Mouse (Mus musculus) lung, embryonic 16.5 days (tissue): ENCODE measurements around the gene Slc25a28. TPM values are rescaled to one million over a fixed set of nuclear protein-coding genes. Genes with fewer than 3 reads are reported as not detected.

Experiments
- ATAC-seq: fragments of 200-750 bp; cut with Nextera tagmentation; 2 replicates; pipeline ENCODE4 v1.8.0; 2017; ENCODE audit warnings: low read depth, mild to moderate bottlenecking, moderate library complexity
- H3K27ac ChIP-seq: fragments of 300-500 bp; sonication (generic); 2 replicates; pipeline ENCODE4 v1.5.1; 2014; ENCODE audit warnings: mild to moderate bottlenecking, control low read depth, low read length
- H3K27me3 ChIP-seq: fragments of 300-500 bp; sonication (generic); 2 replicates; pipeline ENCODE4 v1.6.1; 2014; ENCODE audit warnings: low read depth, low read length, mixed read lengths; ENCODE audit not compliant: control insufficient read depth, insufficient read depth
- H3K36me3 ChIP-seq: fragments of 300-500 bp; sonication (generic); 2 replicates; pipeline ENCODE4 v1.6.1; 2014; ENCODE audit warnings: low read length; ENCODE audit not compliant: control insufficient read depth, insufficient read depth
- H3K4me1 ChIP-seq: fragments of 300-500 bp; sonication (generic); replicated peaks from 2 replicates; pipeline ENCODE4 v1.6.1; 2014; ENCODE audit warnings: low read length, mixed read lengths; ENCODE audit not compliant: control insufficient read depth, insufficient read depth
- H3K4me2 ChIP-seq: fragments of 300-500 bp; sonication (generic); 2 replicates; pipeline ENCODE4 v1.6.1; 2014; ENCODE audit warnings: low read depth, low read length, control low read depth
- H3K4me3 ChIP-seq: fragments of 300-500 bp; sonication (generic); 2 replicates; pipeline ENCODE4 v1.5.1; 2014; ENCODE audit warnings: mild to moderate bottlenecking, low read length, control low read depth
- H3K9ac ChIP-seq: fragments of 300-500 bp; sonication (generic); 2 replicates; pipeline ENCODE4 v1.6.1; 2014; ENCODE audit warnings: low read length, control low read depth
- H3K9me3 ChIP-seq: fragments of 300-500 bp; sonication (generic); 2 replicates; pipeline ENCODE4 v1.6.1; 2016; ENCODE audit warnings: low read length; ENCODE audit not compliant: control insufficient read depth
- WGBS: fragments of 180-500 bp; shearing (Covaris S2); extraction: QIAGEN DNeasy Blood & Tissue Kit; methylation state at CpG from one replicate; pipeline ENCODE4 v1.1.7; 2014; 5-methylcytosine and 5-hydroxymethylcytosine counted together
- polyA plus RNA-seq: library from polyadenylated mRNA; unstranded; fragments of >200 nt; fragmentation: Nextera tagmentation; extraction: Ambion mirVana; gene quantifications from 2 replicates; pipeline ENCODE4 v1.2.1, GENCODE M21; 2015

Gene Slc25a28
- polyA plus RNA-seq: 9.1 and 12.2 TPM in 2 replicates

- Histone ChIP-seq H3K27me3 (no peaks in the 10 kb centered on the region), H3K4me2 (peak within 1 kb of the TSS; percentile 89), H3K4me1 (peaks cover 14% of the 10 kb centered on the region), H3K4me3 (peak within 1 kb of the TSS; percentile 83), H3K36me3 (no peaks in the 10 kb centered on the region), H3K9me3 (no peaks in the 10 kb centered on the region), H3K27ac (peak within 1 kb of the TSS; percentile 99), H3K9ac (peak within 1 kb of the TSS; percentile 89)
- peak; percentile 97 for ATAC-seq
- under 1% methylated on average over 78 of the region's 79 CpGs for WGBS
Measured at GRCm38 (mm10) chr19:43674730-43675524, at the start of gene Slc25a28. Gene Slc25a28 (minus strand): TSS chr19:43674881.

GRCm38 (mm10) chr19:43724194-43724593, 49.5 kb upstream of the Slc25a28 start:
- Histone ChIP-seq H3K36me3 (peaks cover 10% of the 10 kb centered on the region), H3K9ac (no peak overlapping the region), H3K4me1 (no peaks in the 10 kb centered on the region), H3K4me2 (no peak overlapping the region), H3K27ac (no peak overlapping the region), H3K4me3 (no peak overlapping the region), H3K9me3 (no peaks in the 10 kb centered on the region), H3K27me3 (no peaks in the 10 kb centered on the region)
- ATAC-seq: no peak
- 89% methylated on average over 20 of the region's 20 CpGs for WGBS

- Histone ChIP-seq H3K36me3 (peaks cover 8% of the 10 kb centered on the region), H3K4me2 (no peak overlapping the region), H3K4me3 (no peak overlapping the region), H3K27me3 (no peaks in the 10 kb centered on the region), H3K9ac (no peak overlapping the region), H3K9me3 (no peaks in the 10 kb centered on the region), H3K27ac (no peak overlapping the region), H3K4me1 (no peaks in the 10 kb centered on the region)
- WGBS: 68% methylated on average over 8 of the region's 10 CpGs
- ATAC-seq: no peak
Measured at GRCm38 (mm10) chr19:43723501-43723900, 48.8 kb upstream of the Slc25a28 start.

- Histone ChIP-seq H3K4me1 (no peaks in the 10 kb centered on the region), H3K9me3 (no peaks in the 10 kb centered on the region), H3K27ac (no peak overlapping the region), H3K4me3 (no peak overlapping the region), H3K36me3 (peaks cover 2% of the 10 kb centered on the region; the same call in 1 of the 2 replicates), H3K4me2 (no peak overlapping the region), H3K9ac (no peak overlapping the region), H3K27me3 (no peaks in the 10 kb centered on the region)
- no peak for ATAC-seq
- 80% methylated on average over 8 of the region's 8 CpGs for WGBS
Measured at GRCm38 (mm10) chr19:43722891-43723290, 48.2 kb upstream of the Slc25a28 start.

- H3K27ac ChIP-seq: no peak overlapping the region
- no peaks in the 10 kb centered on the region for H3K4me1 ChIP-seq
- H3K4me3 ChIP-seq: no peak overlapping the region
- H3K9ac ChIP-seq: no peak overlapping the region
- no peak overlapping the region for H3K4me2 ChIP-seq
- no peak for ATAC-seq
- 95% methylated on average over 11 of the region's 11 CpGs for WGBS
- peaks cover 2% of the 10 kb centered on the region; the same call in 1 of the 2 replicates for H3K36me3 ChIP-seq
- H3K9me3 ChIP-seq: no peaks in the 10 kb centered on the region
- H3K27me3 ChIP-seq: no peaks in the 10 kb centered on the region
Measured at GRCm38 (mm10) chr19:43720061-43720460, 45.4 kb upstream of the Slc25a28 start.

GRCm38 (mm10) chr19:43711971-43712370, 37.3 kb upstream of the Slc25a28 start:
- Histone ChIP-seq H3K9ac (no peak overlapping the region), H3K36me3 (peaks cover 8% of the 10 kb centered on the region), H3K9me3 (no peaks in the 10 kb centered on the region), H3K4me1 (peaks cover 2% of the 10 kb centered on the region), H3K27me3 (no peaks in the 10 kb centered on the region), H3K4me3 (no peak overlapping the region), H3K27ac (no peak overlapping the region), H3K4me2 (no peak overlapping the region)
- ATAC-seq: no peak
- 72% methylated on average over 5 of the region's 5 CpGs for WGBS

- Histone ChIP-seq H3K27me3 (no peaks in the 10 kb centered on the region), H3K4me2 (no peak overlapping the region), H3K4me3 (no peak overlapping the region), H3K36me3 (peaks cover 8% of the 10 kb centered on the region), H3K27ac (0 out of 2 replicates have a peak overlapping the region, but pooled peaks have one; percentile 22), H3K9me3 (no peaks in the 10 kb centered on the region), H3K4me1 (peaks cover 2% of the 10 kb centered on the region), H3K9ac (no peak overlapping the region)
- 62% methylated on average over 20 of the region's 22 CpGs for WGBS
- ATAC-seq: no peak
Measured at GRCm38 (mm10) chr19:43711159-43711916, 36.7 kb upstream of the Slc25a28 start.

GRCm38 (mm10) chr19:43709317-43709716, 34.6 kb upstream of the Slc25a28 start:
- Histone ChIP-seq H3K36me3 (peaks cover 13% of the 10 kb centered on the region; the same call in 1 of the 2 replicates), H3K4me3 (no peak overlapping the region), H3K4me1 (peaks cover 2% of the 10 kb centered on the region), H3K9me3 (no peaks in the 10 kb centered on the region), H3K4me2 (no peak overlapping the region), H3K27me3 (no peaks in the 10 kb centered on the region), H3K27ac (no peak overlapping the region), H3K9ac (no peak overlapping the region)
- 89% methylated on average over 8 of the region's 8 CpGs for whole genome bisulfite sequencing
- no peak for ATAC-seq

GRCm38 (mm10) chr19:43708206-43708605, 33.5 kb upstream of the Slc25a28 start:
- 0 out of 2 replicates have a peak, but pooled peaks have one; percentile 73 for ATAC-seq
- peaks cover 13% of the 10 kb centered on the region; the same call in 1 of the 2 replicates for H3K36me3 ChIP-seq
- H3K4me1 ChIP-seq: peaks cover 2% of the 10 kb centered on the region
- no peak overlapping the region for H3K4me3 ChIP-seq
- no peaks in the 10 kb centered on the region for H3K27me3 ChIP-seq
- H3K27ac ChIP-seq: no peak overlapping the region
- H3K9me3 ChIP-seq: no peaks in the 10 kb centered on the region
- H3K9ac ChIP-seq: no peak overlapping the region
- 55% methylated on average over 7 of the region's 7 CpGs for WGBS
- no peak overlapping the region for H3K4me2 ChIP-seq
